Mouse (Mus musculus) spleen, postnatal 10 days (tissue): ENCODE data around the gene Pdzrn4.

Source experiments
- DNase-seq, 2 experiments: peaks; one replicate each; pipeline ENCODE4 v3.0.0; 2021 to 2022; ENCODE audit warnings: low spot score in 2 of 2

Pdzrn4 gene

DNA sequence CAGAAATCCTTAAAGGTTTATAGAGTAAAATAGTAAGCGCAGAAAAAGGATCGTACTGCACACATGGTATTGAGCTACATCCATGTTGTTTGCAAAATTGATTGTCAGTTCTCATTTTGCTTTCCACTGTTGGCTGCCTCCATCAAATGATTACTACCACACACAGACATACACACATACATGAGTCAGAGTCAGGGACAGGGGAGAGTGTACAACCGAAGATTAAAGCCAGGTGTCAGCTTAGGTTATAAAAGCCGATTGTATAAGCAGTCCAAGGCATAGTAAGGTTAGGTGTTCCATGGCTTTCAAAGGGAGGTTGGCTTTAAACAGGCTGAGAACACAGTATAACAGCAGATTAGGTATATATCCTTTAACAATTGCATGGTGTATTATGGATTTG, 343.2 kb downstream of the Pdzrn4 start:
- no peak for DNase-seq

DNA sequence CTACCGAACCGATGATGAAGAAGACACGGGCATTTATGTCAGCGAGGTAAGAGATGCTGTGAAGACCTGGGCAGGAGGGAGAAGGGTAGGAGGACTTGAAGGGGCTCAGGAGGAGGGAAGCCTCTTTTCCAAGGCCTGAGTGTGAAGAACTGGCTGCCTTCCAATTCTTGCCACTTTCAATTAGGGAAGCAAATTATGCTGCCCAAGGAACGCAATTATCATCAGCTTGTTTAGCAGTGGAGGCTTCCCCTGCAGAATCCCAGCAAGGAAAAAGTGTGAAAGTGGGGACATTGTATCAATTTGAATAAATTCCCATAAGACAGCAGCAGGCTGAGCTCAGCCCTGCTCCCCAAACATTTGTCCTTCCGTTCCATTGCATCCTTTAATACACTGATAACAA, 346.9 kb downstream of the Pdzrn4 start:
- DNase-seq = no peak

DNA sequence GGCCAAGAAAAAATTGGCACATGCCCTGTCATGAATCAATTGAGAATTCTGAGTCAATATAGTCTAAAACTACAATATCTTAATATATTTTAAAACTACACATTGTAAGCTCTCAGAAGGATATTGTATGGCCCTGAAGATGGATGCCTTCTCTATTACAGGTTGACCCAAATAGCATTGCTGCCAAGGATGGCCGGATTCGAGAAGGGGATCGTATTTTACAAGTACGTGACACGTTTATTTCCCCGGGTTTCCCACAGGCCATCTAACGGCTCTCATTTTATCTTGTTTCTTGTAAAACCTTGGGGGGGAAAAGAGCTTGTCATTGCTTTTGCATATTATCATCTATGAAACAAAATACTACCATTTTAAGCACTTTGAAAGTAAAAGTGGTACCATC, 349.4 kb downstream of the Pdzrn4 start:
- no peak for DNase-seq

DNA sequence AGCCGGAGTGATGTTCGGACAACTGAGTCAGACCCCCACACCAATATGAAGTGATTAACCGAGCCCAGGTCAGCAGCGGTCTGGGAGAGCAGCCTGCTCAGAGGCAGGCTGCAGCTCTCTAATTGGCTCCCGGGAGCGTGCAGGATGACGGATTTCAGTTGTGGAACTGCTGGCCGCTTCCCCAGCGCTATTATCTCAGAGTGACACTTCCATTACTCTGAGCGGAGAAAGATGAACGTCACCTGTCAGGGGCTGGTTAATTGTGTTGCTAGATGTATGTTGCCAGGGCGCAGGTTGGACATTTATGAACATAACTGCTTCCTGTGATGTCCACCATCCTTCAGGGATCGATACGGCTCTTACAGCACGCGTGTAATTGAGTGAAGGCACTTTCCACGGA, 355.5 kb downstream of the Pdzrn4 start:
- no peak for DNase-seq

DNA sequence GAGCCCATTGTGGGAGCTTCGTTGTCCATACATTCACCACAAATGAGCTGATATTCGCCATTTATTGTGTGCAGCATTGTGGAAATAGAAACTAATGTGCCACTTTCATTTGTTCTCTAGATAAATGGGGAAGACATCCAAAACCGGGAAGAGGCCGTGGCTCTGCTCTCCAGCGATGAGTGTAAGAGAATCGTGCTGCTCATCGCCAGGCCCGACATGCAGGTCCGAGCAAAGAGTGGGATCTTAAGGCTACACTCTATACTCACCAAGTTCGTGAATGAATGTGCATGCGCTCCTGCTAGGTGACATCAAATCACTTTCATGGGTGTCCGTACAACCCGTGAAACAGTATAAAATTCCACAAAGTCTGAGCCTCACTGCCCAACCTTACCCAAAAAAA, 355.9 kb downstream of the Pdzrn4 start:
- DNase-seq = no peak

DNA sequence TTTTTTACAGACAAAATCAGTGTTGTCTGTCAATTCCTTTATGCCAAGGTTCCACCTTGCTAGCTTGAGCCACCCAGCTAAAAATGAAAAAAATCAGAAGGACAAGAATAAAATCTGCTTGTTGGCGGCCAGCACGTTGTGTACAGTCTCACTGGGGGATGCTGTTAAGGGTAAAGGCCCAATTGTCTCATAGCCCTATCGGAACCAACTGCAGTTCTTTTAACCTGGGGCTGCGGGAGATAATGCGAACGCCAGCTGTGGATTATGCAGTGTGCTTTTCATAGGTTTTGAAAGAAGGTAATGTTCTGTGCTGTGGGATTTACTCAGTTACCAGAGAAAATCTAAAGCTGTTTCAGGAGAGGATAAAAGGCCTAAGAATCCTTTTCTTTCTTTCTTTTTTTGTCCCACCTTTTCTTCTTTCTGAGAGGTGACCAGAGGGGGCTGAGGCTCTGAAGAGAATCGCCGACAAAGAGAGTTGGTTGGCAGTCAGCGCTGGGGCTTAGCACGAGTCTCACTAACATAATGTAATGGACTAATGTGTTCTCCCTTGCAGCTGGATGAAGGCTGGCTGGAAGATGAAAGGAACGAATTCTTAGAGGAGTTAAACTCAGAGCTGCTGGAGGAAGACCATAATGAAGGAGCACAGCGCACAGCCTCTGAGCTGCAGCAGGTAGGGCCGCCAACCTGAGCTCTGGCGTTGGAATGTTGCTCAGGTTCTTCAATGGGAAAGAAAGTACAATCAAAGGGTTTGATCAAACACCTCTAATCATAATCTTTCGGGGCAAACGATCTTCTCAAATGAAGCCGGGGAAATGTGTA, 360.6 kb downstream of the Pdzrn4 start:
- no peak for DNase-seq

DNA sequence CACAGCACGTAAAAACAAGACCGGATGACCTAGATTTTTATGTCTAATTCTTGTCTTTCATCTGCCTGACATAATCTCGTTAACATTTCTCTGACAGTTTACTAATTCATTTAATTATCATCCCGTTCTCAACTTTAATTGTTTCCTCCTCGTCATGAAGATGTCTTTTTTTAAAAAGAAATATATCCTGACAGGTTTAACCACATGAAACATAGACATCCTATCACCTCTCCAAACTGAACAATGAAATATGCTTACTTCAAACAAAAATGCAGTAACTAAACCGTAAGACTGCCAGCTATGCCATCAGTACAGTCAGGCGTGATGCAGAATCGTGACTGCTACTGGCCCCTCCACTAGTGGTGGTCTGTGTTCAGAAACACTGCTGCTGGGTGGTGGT, 362.3 kb downstream of the Pdzrn4 start:
- DNase-seq = no peak

DNA sequence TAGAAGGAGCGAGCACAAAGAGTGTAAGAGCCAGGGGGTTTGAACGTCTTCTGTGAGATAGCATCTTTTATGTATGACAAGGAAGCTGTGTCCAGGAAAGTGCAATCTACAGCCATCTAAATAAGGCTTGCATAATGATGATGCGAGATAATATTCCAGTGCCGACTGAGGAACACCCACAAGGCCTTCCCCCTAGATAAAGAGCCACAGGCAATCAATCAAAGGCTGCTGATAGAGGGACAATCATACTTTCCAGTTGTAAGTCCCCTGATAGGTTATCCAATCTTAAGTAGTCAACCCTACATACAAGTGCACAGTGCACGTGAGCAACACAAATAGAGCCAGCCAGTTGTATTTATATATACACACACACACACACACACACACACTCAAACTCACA, 366.6 kb downstream of the Pdzrn4 start:
- DNase-seq = no peak

DNA sequence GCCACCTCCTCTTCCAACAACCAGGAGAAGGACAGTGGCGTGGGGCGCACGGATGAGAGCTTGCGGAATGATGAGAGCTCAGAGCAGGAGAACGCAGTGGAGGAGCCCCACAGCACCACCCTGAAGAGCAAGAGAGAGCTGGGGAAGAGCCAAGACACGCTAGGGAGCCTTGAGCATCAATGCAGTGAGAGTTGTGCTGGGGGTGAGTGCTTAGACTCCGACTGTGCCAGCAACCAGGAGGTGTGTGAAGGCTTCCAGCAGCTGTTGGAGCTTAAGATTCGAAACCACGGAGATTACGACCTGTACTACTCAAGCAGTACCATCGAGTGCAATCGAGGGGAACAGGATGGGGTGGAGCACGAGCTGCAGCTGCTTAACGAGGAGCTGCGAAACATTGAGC, 372.9 kb downstream of the Pdzrn4 start:
- no peak for DNase-seq

DNA sequence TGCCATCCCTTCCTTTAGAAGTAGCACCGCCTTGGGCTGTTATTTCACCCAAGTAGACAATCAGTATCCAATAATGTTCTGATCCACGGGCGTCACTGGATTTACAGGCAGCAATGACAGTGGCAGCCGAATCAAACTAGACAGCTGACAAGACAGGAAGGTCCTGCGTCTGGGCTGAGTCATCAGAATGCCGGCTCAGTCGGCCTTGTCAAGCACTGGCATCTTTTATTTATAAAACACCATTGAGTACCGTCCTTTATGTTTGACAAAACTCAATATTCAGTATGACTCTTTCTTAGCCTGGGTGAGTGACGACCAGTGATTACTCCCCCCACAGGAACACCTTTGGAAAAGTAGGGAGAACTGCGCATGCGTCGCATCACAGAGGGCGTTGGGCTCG, 391.4 kb downstream of the Pdzrn4 start:
- DNase-seq = no peak

DNA sequence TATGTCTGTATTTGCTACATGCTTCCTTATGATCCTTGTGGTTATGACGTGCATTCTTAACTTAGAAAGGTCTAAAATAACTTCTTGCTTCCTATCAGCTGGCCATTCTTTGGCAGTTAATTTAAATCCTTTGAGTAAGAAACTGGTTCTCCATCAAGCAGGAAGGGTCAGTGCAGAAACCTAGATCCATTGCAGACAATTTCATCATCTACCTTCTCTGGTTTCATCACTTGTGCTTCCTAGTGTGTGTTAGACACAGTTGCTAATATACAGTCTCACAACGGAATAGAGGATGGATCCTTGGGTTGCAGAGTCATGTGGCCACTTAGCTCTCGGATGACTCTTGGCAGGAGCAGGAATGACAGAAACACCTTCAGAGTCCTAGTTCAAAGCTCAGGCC, 397.6 kb downstream of the Pdzrn4 start:
- DNase-seq = no peak

DNA sequence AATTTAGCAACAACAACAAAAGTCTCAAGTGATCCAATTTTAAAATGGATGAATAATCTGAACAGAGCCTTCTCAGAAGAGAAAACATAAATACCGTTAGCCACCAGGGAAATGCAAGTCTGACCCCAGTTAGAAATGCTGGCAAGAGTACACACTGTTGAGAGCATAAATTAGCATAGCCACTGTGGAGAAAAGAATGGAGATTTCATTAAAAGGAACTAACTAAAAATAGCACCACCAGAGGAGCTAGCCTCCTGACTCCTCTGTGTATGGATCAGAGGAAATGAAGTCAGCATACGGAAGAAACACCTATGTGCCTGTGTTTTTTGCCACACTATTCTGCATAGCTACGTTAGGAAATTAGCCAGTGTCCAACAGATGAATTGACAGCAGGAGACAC, 409.3 kb downstream of the Pdzrn4 start:
- DNase-seq = no peak

DNA sequence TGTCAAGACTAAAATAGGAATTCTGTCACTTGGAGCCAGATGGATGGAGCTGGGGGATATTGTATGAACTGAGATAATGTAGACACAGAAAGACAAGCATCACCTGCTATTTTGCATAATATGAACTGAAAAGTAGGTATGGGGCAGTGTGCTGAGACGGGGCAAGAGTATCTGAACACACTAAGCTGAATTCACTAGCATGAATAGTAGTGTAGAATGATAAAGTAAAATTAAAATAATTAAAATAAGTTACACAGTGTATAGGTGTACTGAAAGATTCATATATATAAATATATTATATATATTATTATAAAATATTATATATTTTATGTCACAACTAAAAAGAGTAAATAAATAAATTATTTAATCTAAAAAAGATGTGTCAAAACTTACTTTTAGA, 409.7 kb downstream of the Pdzrn4 start:
- no peak for DNase-seq
